Mouse (Mus musculus): ENCODE measurements around the gene Atl3. TPM values are rescaled to one million over a fixed set of nuclear protein-coding genes. Genes with fewer than 3 reads are reported as not detected.

The Atl3 gene
- polyA plus RNA-seq, 1 experiment from 2014 or later, result 8.9 TPM

- Histone ChIP-seq H3K9ac (ENCODE audit: low read depth, low read length) (no peak overlapping the region), H3K36me3 (ENCODE audit: control insufficient read depth, insufficient read depth) (peaks cover 36% of the 10 kb centered on the region), H3K9me3 (ENCODE audit: control insufficient read depth) (no peaks in the 10 kb centered on the region), H3K4me2 (replicated peaks; ENCODE audit: low read depth) (no peak overlapping the region), H3K27ac (ENCODE audit: low read depth, low read length) (no peak overlapping the region), H3K4me1 (replicated peaks; ENCODE audit: control insufficient read depth, insufficient read depth, low read length) (no peaks in the 10 kb centered on the region), H3K27me3 (replicated peaks; ENCODE audit: control insufficient read depth, insufficient read depth, low read length) (no peaks in the 10 kb centered on the region), H3K4me3 (ENCODE audit: low read depth, low read length) (no peak overlapping the region)
- 53% methylated on average over 7 of the region's 7 CpGs for WGBS
- no peak for ATAC-seq
- peak; percentile 88 for TF ChIP-seq CTCF (IDR thresholded peaks at IDR 0.05; ENCODE audit: low read depth)
These were observed 35.0 kb downstream of the Atl3 start for GRCm38 (mm10) chr19:7528639-7529428.

GRCm38 (mm10) chr19:7531906-7532305, 38.1 kb downstream of the Atl3 start:
- peaks cover 42% of the 10 kb centered on the region for H3K36me3 ChIP-seq (ENCODE audit: control insufficient read depth, insufficient read depth)
- no peaks in the 10 kb centered on the region for H3K9me3 ChIP-seq (ENCODE audit: control insufficient read depth)
- H3K4me1 ChIP-seq (replicated peaks; ENCODE audit: control insufficient read depth, insufficient read depth, low read length), result no peaks in the 10 kb centered on the region
- 93% methylated on average over 5 of the region's 5 CpGs for WGBS
- H3K27me3 ChIP-seq (replicated peaks; ENCODE audit: control insufficient read depth, insufficient read depth, low read length), result no peaks in the 10 kb centered on the region
- H3K27ac ChIP-seq (ENCODE audit: low read depth, low read length), result no peak overlapping the region
- H3K4me3 ChIP-seq (ENCODE audit: low read depth, low read length), result no peak overlapping the region
- no peak for TF ChIP-seq CTCF (IDR thresholded peaks at IDR 0.05; ENCODE audit: low read depth)
- ATAC-seq, result no peak
- no peak overlapping the region for H3K4me2 ChIP-seq (replicated peaks; ENCODE audit: low read depth)
- H3K9ac ChIP-seq (ENCODE audit: low read depth, low read length), result no peak overlapping the region

GRCm38 (mm10) chr19:7533891-7534290, 40.1 kb downstream of the Atl3 start:
- no peak for TF ChIP-seq CTCF (IDR thresholded peaks at IDR 0.05; ENCODE audit: low read depth)
- Histone ChIP-seq H3K4me1 (replicated peaks; ENCODE audit: control insufficient read depth, insufficient read depth, low read length) (no peaks in the 10 kb centered on the region), H3K9me3 (ENCODE audit: control insufficient read depth) (no peaks in the 10 kb centered on the region), H3K4me3 (ENCODE audit: low read depth, low read length) (no peak overlapping the region), H3K27me3 (replicated peaks; ENCODE audit: control insufficient read depth, insufficient read depth, low read length) (no peaks in the 10 kb centered on the region), H3K9ac (ENCODE audit: low read depth, low read length) (no peak overlapping the region), H3K36me3 (ENCODE audit: control insufficient read depth, insufficient read depth) (peaks cover 37% of the 10 kb centered on the region), H3K27ac (ENCODE audit: low read depth, low read length) (no peak overlapping the region), H3K4me2 (replicated peaks; ENCODE audit: low read depth) (no peak overlapping the region)
- ATAC-seq, result no peak
- 80% methylated on average over 5 of the region's 5 CpGs for WGBS

DNA sequence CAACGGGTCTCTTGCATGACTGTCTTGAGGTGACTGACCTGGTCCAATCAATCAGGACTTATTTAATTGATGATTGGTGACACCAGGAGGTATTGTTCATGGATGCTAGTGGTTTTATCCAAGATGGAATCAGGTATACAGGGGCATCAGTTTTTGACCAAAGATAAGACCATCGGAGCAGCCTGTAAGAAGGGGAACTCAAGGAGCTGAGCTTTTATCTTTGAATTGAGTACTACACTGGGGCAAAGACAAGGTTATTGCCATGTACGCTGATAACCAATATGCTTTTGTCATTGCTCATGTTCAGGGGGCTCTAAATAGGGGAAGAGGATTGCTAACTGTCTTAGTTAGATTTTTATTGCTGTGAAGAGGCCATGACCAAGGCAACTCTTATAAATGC, 55.1 kb downstream of the Atl3 start:
- no peaks in the 10 kb centered on the region for H3K9me3 ChIP-seq (ENCODE audit: control insufficient read depth)
- H3K36me3 ChIP-seq (ENCODE audit: control insufficient read depth, insufficient read depth), result no peaks in the 10 kb centered on the region
- 90% methylated on average over 3 of the region's 3 CpGs for WGBS
- H3K4me3 ChIP-seq (ENCODE audit: low read depth, low read length), result no peak overlapping the region
- H3K9ac ChIP-seq (ENCODE audit: low read depth, low read length), result no peak overlapping the region
- no peaks in the 10 kb centered on the region for H3K4me1 ChIP-seq (replicated peaks; ENCODE audit: control insufficient read depth, insufficient read depth, low read length)
- H3K27ac ChIP-seq (ENCODE audit: low read depth, low read length), result no peak overlapping the region
- TF ChIP-seq CTCF (IDR thresholded peaks at IDR 0.05; ENCODE audit: low read depth), result no peak
- H3K4me2 ChIP-seq (replicated peaks; ENCODE audit: low read depth), result no peak overlapping the region
- H3K27me3 ChIP-seq (replicated peaks; ENCODE audit: control insufficient read depth, insufficient read depth, low read length), result no peaks in the 10 kb centered on the region
- no peak for ATAC-seq

DNA sequence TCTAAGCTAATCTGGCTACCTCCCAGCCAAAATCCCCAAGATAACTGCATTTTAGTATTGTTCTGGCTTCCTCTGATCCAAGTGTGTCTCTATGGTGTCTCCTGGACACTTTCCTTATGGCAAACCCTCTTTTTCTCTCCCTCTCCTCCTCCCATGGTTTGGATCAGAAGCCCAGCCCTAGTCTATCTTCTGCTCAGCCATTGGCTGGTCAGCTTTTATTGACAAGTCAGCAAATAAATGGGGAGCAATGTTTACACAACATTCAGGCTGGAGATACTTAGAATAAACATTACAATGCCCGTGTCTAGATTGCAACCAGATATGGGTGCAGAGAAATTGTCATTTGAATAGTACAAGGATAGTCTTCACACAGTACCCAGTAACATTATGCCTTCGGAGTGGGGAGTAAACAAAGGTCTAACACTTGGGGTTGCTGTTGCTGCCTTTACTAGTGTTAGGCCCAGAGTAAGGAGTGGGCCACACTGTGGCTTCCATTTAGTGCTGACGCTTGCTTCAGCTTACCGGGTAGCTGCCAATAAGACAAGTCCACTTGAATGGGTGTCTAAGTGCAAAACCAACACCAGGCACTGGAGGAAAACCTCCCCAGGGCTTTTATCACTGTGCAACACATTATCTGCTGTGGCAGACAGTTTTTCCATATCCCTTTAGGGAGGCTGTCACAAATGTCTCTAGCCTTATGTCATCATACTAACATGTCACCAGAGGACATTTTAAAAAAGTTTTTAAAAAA, 57.9 kb downstream of the Atl3 start:
- no peak overlapping the region for H3K4me3 ChIP-seq (ENCODE audit: low read depth, low read length)
- no peak overlapping the region for H3K4me2 ChIP-seq (replicated peaks; ENCODE audit: low read depth)
- H3K4me1 ChIP-seq (replicated peaks; ENCODE audit: control insufficient read depth, insufficient read depth, low read length), result no peaks in the 10 kb centered on the region
- no peaks in the 10 kb centered on the region for H3K36me3 ChIP-seq (ENCODE audit: control insufficient read depth, insufficient read depth)
- 29% methylated on average over 4 of the region's 4 CpGs for WGBS
- no peaks in the 10 kb centered on the region for H3K27me3 ChIP-seq (replicated peaks; ENCODE audit: control insufficient read depth, insufficient read depth, low read length)
- no peak for ATAC-seq
- no peak for TF ChIP-seq CTCF (IDR thresholded peaks at IDR 0.05; ENCODE audit: low read depth)
- H3K27ac ChIP-seq (ENCODE audit: low read depth, low read length), result no peak overlapping the region
- no peaks in the 10 kb centered on the region for H3K9me3 ChIP-seq (ENCODE audit: control insufficient read depth)
- no peak overlapping the region for H3K9ac ChIP-seq (ENCODE audit: low read depth, low read length)

DNA sequence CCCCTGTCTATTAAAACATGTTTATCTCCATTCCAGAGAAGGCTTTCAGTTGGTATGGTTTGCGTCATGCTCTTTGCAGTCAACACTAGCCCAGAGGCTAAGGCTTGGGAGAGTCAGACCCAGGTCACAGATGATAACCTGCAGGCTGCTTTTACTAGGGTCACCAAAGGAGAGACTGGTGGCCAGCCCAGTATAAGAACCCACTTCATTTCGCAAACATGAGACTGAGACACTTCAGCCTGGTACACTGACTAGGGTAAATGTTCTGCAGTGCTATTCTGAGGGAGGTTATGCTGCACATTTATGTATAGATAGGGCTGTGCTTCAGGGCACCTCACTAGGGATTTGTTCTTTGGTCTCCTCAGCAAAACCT, 58.4 kb downstream of the Atl3 start:
- Histone ChIP-seq H3K9ac (ENCODE audit: low read depth, low read length) (no peak overlapping the region), H3K4me3 (ENCODE audit: low read depth, low read length) (no peak overlapping the region), H3K27ac (ENCODE audit: low read depth, low read length) (no peak overlapping the region), H3K9me3 (ENCODE audit: control insufficient read depth) (no peaks in the 10 kb centered on the region), H3K36me3 (ENCODE audit: control insufficient read depth, insufficient read depth) (no peaks in the 10 kb centered on the region), H3K4me1 (replicated peaks; ENCODE audit: control insufficient read depth, insufficient read depth, low read length) (no peaks in the 10 kb centered on the region), H3K27me3 (replicated peaks; ENCODE audit: control insufficient read depth, insufficient read depth, low read length) (no peaks in the 10 kb centered on the region), H3K4me2 (replicated peaks; ENCODE audit: low read depth) (no peak overlapping the region)
- 72% methylated on average over 2 of the region's 2 CpGs for WGBS
- no peak for TF ChIP-seq CTCF (IDR thresholded peaks at IDR 0.05; ENCODE audit: low read depth)
- ATAC-seq, result no peak

Data from intestine, postnatal 0 days (tissue).